Mouse (Mus musculus): ENCODE measurements around the gene Ildr2.

DNA sequence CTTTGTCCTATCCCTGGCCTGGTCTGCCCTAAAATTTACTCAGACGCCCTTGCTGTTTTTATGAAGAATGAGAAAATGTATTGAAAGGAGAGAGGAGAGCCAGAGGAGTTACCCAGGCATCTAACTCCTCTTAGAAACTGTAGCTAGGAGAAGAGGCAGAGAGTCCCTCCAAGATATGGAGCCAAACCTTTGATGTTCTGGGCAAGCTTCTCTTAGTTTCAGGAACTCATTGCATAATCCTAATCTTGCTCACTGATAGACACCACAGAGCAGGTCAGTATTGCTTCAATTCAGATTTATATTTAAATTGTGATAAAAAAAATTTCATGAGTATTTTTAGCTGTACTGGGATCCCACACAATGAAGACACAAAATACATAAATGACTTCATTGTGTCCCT is 27.3 kb downstream of the Ildr2 start:
- TF ChIP-seq TAL1 (IDR thresholded peaks at IDR 0.05; ENCODE audit: low read length): no peak
- no peak for TF ChIP-seq GATA1 (IDR thresholded peaks at IDR 0.05; ENCODE audit: low read length)
